In the genomic region with DNA sequence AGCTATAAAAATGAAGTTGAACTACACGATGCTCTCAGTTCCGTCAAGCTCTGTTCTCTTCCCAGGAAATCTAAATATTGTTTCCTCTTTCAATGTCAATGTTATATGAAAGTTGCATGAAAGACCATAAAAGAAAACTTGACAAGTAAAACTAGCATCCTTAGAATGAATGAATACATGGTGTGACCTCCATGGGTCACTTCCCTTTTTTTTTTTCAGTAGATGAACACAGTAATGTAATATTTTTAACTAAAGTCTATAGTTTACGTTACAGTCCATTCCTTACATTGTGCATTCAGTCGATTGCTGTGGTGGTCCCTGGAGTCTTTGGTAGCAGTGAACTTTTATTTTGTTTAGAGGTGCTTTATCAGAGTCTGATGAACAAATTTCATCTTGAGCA, we compare ENCODE assay signal across 18 mouse cellular contexts.
"Had no signal": no experiment of that assay in that cellular context is flagged by ENCODE, and none has a peak within 500 bp of the region (broad histone marks: within the 10 kb centered on the region; RNA-seq: fewer than 3 reads in every experiment).

No protein-coding gene starts in this region.

- H3K4me1 ChIP-seq: midbrain, embryonic 13.5 days; midbrain, embryonic 15.5 days; neural tube, embryonic 12.5 days had no signal

- H3K9ac ChIP-seq: liver, embryonic 14.5 days; lung, embryonic 14.5 days; midbrain, embryonic 13.5 days; midbrain, embryonic 15.5 days; neural tube, embryonic 12.5 days had no signal

- DNase-seq: lung, adult 18-20 months; lung, postnatal 10 days; lung, postnatal 4 days; retina, postnatal 1 day; right cerebral cortex, adult 18-20 months; right cerebral cortex, postnatal 25 days; right cerebral cortex, postnatal 4 days; spleen, adult 18-20 months; thymus, adult 18-20 months; thymus, postnatal 25 days; thymus, postnatal 4 days had no signal

- H3K4me2 ChIP-seq: lung, embryonic 14.5 days; midbrain, embryonic 11.5 days; midbrain, embryonic 13.5 days; midbrain, embryonic 15.5 days; neural tube, embryonic 12.5 days had no signal

- H3K27me3 ChIP-seq: megakaryocyte, embryonic 14.5 days; midbrain, embryonic 13.5 days; midbrain, embryonic 15.5 days; neural tube, embryonic 12.5 days had no signal

- ATAC-seq: midbrain, embryonic 13.5 days; midbrain, embryonic 15.5 days had no signal

- H3K27ac ChIP-seq: liver, embryonic 14.5 days; midbrain, embryonic 13.5 days; midbrain, embryonic 15.5 days; neural tube, embryonic 12.5 days had no signal

- H3K36me3 ChIP-seq: midbrain, embryonic 13.5 days; midbrain, embryonic 15.5 days; neural tube, embryonic 12.5 days had no signal

- H3K4me3 ChIP-seq: megakaryocyte, embryonic 14.5 days; midbrain, embryonic 13.5 days; midbrain, embryonic 15.5 days; neural tube, embryonic 12.5 days had no signal

- H3K9me3 ChIP-seq: megakaryocyte, embryonic 14.5 days; midbrain, embryonic 13.5 days; midbrain, embryonic 15.5 days; neural tube, embryonic 12.5 days had no signal
